Mouse (Mus musculus) liver, embryonic 13.5 days (tissue): ENCODE results near the gene Meltf. TPM values are rescaled to one million over a fixed set of nuclear protein-coding genes. Genes with fewer than 3 reads are reported as not detected.
A peak's percentile ranks its signal among the peaks of the same experiment; 100 is the strongest.

ENCODE experiments used
- ATAC-seq: fragments of 200-750 bp; cut with Nextera tagmentation; 2 replicates; pipeline ENCODE4 v1.8.0; 2017; ENCODE audit warnings: low read depth, mild to moderate bottlenecking, moderate number of reproducible peaks, moderate library complexity
- DNase-seq: peaks from one replicate; pipeline ENCODE4 v3.0.0; 2022
- H3K27ac ChIP-seq: fragments of 300-500 bp; sonication (generic); 2 replicates; pipeline ENCODE4 v1.5.1; 2015; ENCODE audit warnings: moderate library complexity, mild to moderate bottlenecking, inconsistent platforms
- H3K27me3 ChIP-seq: fragments of 300-500 bp; sonication (generic); 2 replicates; pipeline ENCODE4 v1.6.1; 2015; ENCODE audit warnings: mild to moderate bottlenecking, inconsistent platforms
- H3K36me3 ChIP-seq: fragments of 300-500 bp; sonication (generic); 2 replicates; pipeline ENCODE4 v1.6.1; 2015; ENCODE audit warnings: mild to moderate bottlenecking, inconsistent platforms
- H3K4me1 ChIP-seq: fragments of 300-500 bp; sonication (generic); replicated peaks from 2 replicates; pipeline ENCODE4 v1.6.1; 2015; ENCODE audit warnings: inconsistent platforms
- H3K4me2 ChIP-seq: fragments of 300-500 bp; sonication (generic); 2 replicates; pipeline ENCODE4 v1.6.1; 2015; ENCODE audit warnings: inconsistent platforms, mild to moderate bottlenecking, moderate library complexity
- H3K4me3 ChIP-seq: fragments of 300-500 bp; sonication (generic); replicated peaks from 2 replicates; pipeline ENCODE4 v1.5.1; 2015; ENCODE audit warnings: mild to moderate bottlenecking, inconsistent platforms
- H3K9ac ChIP-seq: fragments of 300-500 bp; sonication (generic); 2 replicates; pipeline ENCODE4 v1.6.1; 2015; ENCODE audit warnings: mild to moderate bottlenecking, inconsistent platforms
- H3K9me3 ChIP-seq: fragments of 300-500 bp; sonication (generic); replicated peaks from 2 replicates; pipeline ENCODE4 v1.6.1; 2016; ENCODE audit warnings: inconsistent platforms
- WGBS: fragments of 180-500 bp; shearing (Covaris S2); methylation state at CpG from one replicate; pipeline ENCODE4 v1.1.7; 2015; ENCODE audit not compliant: insufficient replicate concordance; 5-methylcytosine and 5-hydroxymethylcytosine counted together
- polyA plus RNA-seq: library from polyadenylated mRNA; unstranded; fragments of >200 nt; fragmentation: Nextera tagmentation; extraction: Ambion mirVana; gene quantifications from 2 replicates; pipeline ENCODE4 v1.2.1, GENCODE M21; 2015

Meltf gene
- polyA plus RNA-seq, 1 experiment from 2014 or later: 0.10 TPM

DNA sequence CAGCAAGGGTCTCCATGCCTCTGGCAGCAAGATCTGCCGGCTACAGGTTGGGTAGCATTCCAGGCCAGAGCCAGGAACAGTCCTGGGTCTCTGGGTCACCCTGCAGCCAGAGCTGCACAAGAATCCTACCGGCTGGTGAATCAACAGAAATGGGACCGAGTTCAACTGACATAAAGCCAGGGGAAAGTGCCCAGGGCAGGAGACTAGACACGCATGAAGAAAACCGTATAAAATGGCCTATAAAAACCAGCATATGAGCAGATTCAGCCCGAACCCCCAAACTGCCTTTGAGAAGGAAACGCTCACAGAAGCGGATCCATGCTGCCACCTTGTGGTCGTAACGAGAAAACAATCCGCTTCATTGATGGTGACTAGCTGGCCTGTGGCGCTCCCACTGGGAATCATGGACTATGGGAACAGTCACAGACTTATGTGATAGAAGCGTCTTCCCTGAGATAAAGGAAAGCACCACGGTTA lies 39.7 kb downstream of the Meltf start:
- Histone ChIP-seq H3K27me3 (0 out of 2 replicates have a peak, but pooled peaks cover 3% of the 10 kb centered on the region), H3K4me2 (peak overlapping the region; percentile 48), H3K9me3 (no peaks in the 10 kb centered on the region), H3K9ac (no peak overlapping the region), H3K4me1 (0 out of 2 replicates have a peak, but pooled peaks cover 8% of the 10 kb centered on the region), H3K4me3 (no peak overlapping the region), H3K27ac (no peak overlapping the region), H3K36me3 (no peaks in the 10 kb centered on the region)
- peak; percentile 38 for DNase-seq
- WGBS: 3% methylated on average over 14 of the region's 14 CpGs
- no peak for ATAC-seq

DNA sequence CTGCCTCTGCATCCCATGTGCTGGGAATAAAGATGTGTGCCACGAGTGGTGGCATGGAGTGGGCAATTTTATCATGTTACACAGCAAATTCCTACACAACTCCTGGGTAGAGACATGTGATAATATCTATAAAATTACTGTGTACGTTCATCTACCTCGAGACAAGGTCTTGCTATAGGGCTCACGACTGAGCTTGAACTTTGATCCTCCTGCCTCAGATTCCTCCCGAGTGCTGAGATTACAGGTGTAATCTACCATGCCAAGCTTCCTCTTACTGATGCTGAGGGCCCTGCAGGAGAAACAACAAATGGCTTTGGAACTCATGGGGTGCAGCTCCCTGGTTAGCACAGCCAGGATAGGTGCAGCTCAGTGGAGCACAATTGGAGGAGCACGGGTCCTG lies 45.8 kb downstream of the Meltf start:
- H3K4me3 ChIP-seq: no peak overlapping the region
- H3K4me2 ChIP-seq: no peak overlapping the region
- WGBS: 72% methylated on average over 6 of the region's 6 CpGs
- no peaks in the 10 kb centered on the region for H3K27me3 ChIP-seq
- H3K9me3 ChIP-seq: no peaks in the 10 kb centered on the region
- H3K27ac ChIP-seq: no peak overlapping the region
- ATAC-seq (no peak), DNase-seq (no peak)
- no peaks in the 10 kb centered on the region for H3K36me3 ChIP-seq
- H3K9ac ChIP-seq: no peak overlapping the region
- no peaks in the 10 kb centered on the region for H3K4me1 ChIP-seq

DNA sequence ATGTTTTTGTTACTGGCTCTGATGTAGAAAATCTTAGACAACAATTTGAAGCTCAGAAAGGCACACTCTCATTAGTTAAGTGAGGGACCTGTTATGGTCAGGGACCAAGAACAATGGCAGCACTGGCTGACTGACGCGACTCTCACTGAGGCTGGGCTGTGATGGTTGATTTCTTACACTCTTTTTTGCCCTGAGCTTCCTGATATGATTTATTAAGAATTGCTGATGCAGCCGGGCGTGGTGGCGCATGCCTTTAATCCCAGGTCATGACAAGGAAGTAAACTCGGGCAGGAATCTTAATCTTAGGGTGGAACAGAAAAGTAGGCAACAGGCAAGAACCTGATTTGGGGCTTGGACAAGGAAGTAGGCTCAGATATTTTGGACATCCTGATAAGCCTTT lies 47.5 kb downstream of the Meltf start:
- no peak overlapping the region for H3K4me2 ChIP-seq
- H3K4me3 ChIP-seq: no peak overlapping the region
- 61% methylated on average over 6 of the region's 6 CpGs for WGBS
- H3K27ac ChIP-seq: no peak overlapping the region
- no peaks in the 10 kb centered on the region for H3K4me1 ChIP-seq
- H3K36me3 ChIP-seq: no peaks in the 10 kb centered on the region
- H3K9ac ChIP-seq: no peak overlapping the region
- H3K27me3 ChIP-seq: peaks cover 12% of the 10 kb centered on the region; the same call in 1 of the 2 replicates
- no peak for ATAC-seq
- H3K9me3 ChIP-seq: no peaks in the 10 kb centered on the region
- DNase-seq: no peak

DNA sequence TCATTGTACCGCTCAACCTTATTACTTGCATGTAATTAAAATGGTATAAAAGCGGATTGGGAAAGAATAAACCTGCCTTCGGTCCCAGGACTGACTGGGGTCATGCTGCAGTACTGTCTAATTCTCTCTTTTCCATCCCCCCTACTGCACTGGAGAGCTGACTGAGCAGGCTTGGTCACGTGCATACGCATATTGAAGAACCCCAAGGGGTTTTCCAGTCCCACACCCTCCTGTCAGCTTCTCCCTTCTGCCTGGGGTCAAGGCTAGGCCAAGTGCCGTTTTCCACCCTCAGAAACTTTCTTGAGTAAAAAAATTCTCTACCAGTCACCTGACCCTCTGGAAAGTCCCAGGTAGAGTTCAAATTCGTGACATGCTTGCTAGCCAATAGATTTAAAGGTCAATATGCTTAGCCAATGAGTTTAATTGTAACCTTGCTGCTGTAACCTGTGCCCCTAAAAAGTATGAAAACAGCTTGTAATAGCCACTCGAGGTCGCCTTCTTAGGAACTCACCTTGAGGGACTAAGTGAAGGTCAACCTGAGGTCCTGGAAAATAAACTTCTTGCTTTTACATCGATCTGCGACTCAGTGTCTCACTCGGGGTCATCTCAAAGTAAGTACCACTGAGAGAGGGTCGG lies 48.1 kb downstream of the Meltf start:
- ATAC-seq (no peak), DNase-seq (no peak)
- Histone ChIP-seq H3K9me3 (no peaks in the 10 kb centered on the region), H3K27ac (no peak overlapping the region), H3K27me3 (peaks cover 17% of the 10 kb centered on the region), H3K4me3 (no peak overlapping the region), H3K9ac (no peak overlapping the region), H3K36me3 (no peaks in the 10 kb centered on the region), H3K4me1 (no peaks in the 10 kb centered on the region), H3K4me2 (no peak overlapping the region)
- WGBS: 70% methylated on average over 13 of the region's 13 CpGs

DNA sequence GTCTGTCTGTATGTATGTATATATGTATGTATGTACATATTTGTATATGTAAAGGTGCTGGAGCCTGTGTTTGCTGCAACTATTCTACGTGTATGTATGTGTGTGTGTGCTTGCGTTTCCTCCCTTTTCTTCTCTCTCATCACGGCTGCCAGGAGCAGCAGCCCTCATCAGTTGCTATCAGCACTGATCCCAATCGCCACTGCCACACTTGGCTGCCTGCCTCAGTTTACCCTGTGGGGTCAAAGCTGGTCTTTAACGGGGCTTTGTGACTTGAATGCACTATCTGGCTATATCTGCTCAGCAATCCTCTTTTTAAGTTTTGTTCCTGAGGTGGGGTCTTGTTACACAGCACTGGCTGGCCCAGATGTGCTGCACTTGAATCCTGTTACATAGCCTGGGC lies 48.8 kb downstream of the Meltf start:
- no peak for DNase-seq
- Histone ChIP-seq H3K4me3 (no peak overlapping the region), H3K4me1 (no peaks in the 10 kb centered on the region), H3K27me3 (peaks cover 25% of the 10 kb centered on the region), H3K36me3 (no peaks in the 10 kb centered on the region), H3K4me2 (no peak overlapping the region), H3K9me3 (no peaks in the 10 kb centered on the region), H3K9ac (no peak overlapping the region), H3K27ac (no peak overlapping the region)
- no peak for ATAC-seq
- 72% methylated on average over 5 of the region's 5 CpGs for WGBS

DNA sequence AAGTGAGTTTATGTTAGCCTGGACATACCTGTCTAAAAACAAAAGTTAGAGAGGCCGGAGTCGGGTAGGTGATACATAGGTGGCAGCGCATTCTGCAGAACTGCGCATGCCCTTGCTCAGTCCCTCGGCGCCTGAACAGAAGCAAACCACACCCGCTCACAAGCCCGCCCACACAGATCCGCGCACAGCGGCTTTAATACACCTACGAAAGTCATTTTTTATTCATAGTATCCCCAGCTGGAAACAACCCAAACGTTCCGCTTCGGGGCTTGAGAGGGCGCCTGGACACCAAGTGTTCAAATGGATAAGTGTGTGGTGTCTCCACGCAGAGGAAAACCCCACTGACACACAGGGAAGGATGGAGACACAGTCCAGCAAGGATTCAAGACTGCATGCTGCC lies 52.7 kb downstream of the Meltf start:
- H3K27me3 ChIP-seq: peaks cover 64% of the 10 kb centered on the region
- peaks cover 25% of the 10 kb centered on the region for H3K4me1 ChIP-seq
- ATAC-seq (no peak), DNase-seq (no peak)
- H3K9ac ChIP-seq: no peak overlapping the region
- H3K4me3 ChIP-seq: no peak overlapping the region
- WGBS: 57% methylated on average over 17 of the region's 17 CpGs
- no peak overlapping the region for H3K27ac ChIP-seq
- no peaks in the 10 kb centered on the region for H3K9me3 ChIP-seq
- no peak overlapping the region for H3K4me2 ChIP-seq
- no peaks in the 10 kb centered on the region for H3K36me3 ChIP-seq

DNA sequence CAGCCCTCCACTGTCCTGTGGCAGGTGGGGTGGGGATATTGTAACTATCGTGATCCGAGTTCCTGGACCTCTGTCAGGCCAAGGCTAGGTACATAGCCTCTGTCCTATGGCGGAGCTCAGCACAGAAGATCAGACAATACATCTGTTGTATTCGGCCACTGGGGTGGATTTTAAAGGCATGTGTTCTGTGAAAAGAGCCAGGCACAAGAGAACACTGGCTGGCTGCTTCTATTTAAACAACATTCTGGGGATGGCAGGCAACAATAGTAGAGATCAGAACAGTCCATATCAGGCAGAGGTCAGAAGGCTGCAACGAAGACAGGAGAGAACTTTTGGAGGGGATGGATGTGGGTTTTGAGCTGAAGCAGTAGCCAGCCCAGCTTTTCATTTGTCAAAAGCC lies 53.6 kb downstream of the Meltf start:
- H3K27me3 ChIP-seq: peaks cover 67% of the 10 kb centered on the region
- 53% methylated on average over 5 of the region's 5 CpGs for WGBS
- DNase-seq: no peak

DNA sequence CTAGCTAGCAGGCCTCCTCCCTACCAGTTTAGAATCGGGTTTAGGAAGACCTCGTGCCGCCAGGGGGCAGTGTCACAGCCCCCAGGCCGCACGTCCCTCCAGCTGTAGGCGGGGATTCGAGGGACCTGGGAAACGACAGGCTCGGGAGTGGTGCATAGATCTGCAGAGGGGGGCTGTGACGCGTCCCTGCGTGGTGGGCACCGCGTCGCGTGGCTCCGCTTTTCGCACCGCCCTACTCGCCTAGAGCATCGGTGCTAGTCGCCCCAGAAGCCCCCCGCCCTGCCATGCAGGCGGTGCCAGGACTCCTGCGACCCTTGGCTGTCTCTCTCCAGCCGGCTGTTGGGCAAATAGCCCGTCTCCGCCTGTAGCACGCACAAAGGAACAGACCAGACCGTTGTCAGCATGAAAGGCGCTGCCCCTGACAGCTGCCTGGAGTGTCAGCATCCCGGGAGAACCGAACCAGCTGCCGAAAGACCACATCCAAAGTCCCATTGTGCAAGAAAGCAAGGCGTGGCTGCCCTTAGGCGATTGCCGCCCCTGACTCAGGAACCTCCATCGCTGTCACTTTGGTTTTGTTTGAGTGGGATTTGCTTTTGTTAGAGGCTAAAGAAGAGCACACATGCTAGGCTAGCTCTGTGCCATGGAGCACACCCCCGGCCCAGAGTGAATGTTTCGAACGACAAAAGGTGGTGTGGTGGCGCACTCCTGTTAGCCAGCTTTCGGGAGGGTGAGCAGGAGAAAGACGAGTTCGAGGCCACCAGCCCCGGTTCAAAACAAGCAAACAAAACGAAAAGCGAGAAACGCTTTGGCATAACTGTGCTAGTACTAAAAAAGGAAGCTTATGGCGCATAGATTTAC lies 54.5 kb downstream of the Meltf start:
- Histone ChIP-seq H3K9ac (peak overlapping the region; percentile 57; the same call in 1 of the 2 replicates), H3K27ac (no peak overlapping the region), H3K36me3 (no peaks in the 10 kb centered on the region), H3K4me2 (peak overlapping the region; percentile 78), H3K4me3 (peak overlapping the region; percentile 56), H3K27me3 (peaks cover 67% of the 10 kb centered on the region), H3K4me1 (peaks cover 25% of the 10 kb centered on the region), H3K9me3 (no peaks in the 10 kb centered on the region)
- under 1% methylated on average over 50 of the region's 50 CpGs for WGBS
- DNase-seq: peak; percentile 62
- ATAC-seq: peak; percentile 71

More for the DNA sequence above, 53.6 kb downstream of the Meltf start:
- Histone ChIP-seq H3K27ac (no peak overlapping the region), H3K4me2 (no peak overlapping the region), H3K9me3 (no peaks in the 10 kb centered on the region), H3K4me1 (peaks cover 25% of the 10 kb centered on the region), H3K9ac (no peak overlapping the region), H3K36me3 (no peaks in the 10 kb centered on the region), H3K4me3 (no peak overlapping the region)
- no peak for ATAC-seq

DNA sequence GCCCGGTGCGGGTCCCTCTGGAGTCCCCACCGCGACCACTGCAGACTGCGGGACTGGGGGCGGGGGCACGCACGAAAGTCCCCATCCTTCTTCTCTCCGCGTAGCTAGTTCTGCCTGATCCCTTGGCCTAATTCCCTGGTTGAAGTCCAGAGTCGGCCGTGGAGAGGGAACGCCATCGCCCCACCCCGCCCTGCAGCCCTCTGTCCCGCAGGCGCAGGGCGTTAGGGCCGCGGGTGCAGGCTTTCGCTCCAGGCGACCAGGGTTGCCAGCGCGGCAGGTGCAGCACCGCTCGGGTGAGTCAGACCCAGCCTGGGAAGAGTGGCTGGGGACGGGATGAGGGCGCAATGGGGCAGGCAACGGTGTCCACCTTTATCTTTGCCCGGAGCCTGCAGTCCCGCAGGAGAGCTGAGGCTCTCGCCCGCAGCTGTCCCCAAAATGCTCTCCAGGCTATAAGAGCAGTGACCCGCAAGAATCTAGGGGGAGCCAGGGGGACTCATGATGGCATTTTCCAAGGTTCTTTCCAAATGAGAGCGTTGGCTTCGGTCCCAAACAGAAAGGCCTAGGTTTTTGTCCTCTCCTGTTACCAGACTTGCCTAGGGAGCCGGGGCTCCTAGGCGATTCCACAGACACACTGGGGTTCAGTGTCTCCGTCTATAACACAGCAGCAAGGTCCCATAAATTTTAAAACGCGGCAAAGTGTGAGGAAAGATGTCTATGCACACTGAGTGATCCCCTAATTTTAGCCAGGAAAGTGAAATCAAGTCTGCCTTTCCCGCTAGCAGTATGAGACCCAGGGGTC lies 55.3 kb downstream of the Meltf start, which contains the start of gene Pigz:
TSS of gene Pigz (plus strand) at position 101 of the 799 bp plus-strand sequence.
- ATAC-seq (no peak), DNase-seq (no peak)
- no peak within 1 kb of the TSS for H3K27ac ChIP-seq
- H3K9me3 ChIP-seq: no peaks in the 10 kb centered on the region
- peak within 1 kb of the TSS; percentile 78 for H3K4me2 ChIP-seq
- 10% methylated on average over 42 of the region's 42 CpGs for WGBS
- H3K9ac ChIP-seq: peak within 1 kb of the TSS; percentile 57; the same call in 1 of the 2 replicates
- H3K27me3 ChIP-seq: peaks cover 71% of the 10 kb centered on the region
- H3K36me3 ChIP-seq: no peaks in the 10 kb centered on the region
- H3K4me3 ChIP-seq: peak within 1 kb of the TSS; percentile 56
- peaks cover 25% of the 10 kb centered on the region for H3K4me1 ChIP-seq

DNA sequence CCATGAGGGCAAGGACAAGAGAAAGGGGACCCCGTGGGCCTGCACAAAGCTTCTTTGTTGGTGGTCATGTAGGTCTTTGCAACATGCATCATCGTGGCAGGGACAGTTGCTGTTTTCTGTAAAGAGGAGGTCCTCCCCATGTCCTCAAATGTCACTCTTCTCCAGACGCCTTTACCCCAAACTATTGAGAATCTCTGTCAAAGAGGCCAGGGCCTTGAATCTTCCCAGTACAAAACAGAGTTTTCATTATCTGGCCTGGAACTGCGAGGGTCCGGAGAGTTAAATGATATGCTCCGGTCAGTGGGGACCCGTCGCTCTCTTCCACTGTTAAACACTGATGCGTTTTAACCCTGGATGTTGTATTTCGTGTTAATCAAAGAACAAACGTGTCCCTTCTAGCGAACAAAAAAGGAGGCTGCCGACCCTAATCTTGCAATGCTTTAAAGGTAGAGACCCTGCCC lies 56.0 kb downstream of the Meltf start:
- H3K4me1 ChIP-seq: peaks cover 25% of the 10 kb centered on the region
- H3K27ac ChIP-seq: no peak overlapping the region
- DNase-seq: no peak
- no peaks in the 10 kb centered on the region for H3K36me3 ChIP-seq
- H3K4me3 ChIP-seq: peak overlapping the region; percentile 56
- no peak for ATAC-seq
- H3K9me3 ChIP-seq: no peaks in the 10 kb centered on the region
- H3K27me3 ChIP-seq: peaks cover 76% of the 10 kb centered on the region
- 29% methylated on average over 13 of the region's 13 CpGs for WGBS
- no peak overlapping the region for H3K9ac ChIP-seq
- peak overlapping the region; percentile 52 for H3K4me2 ChIP-seq
